Mouse (Mus musculus) kidney, adult 2 months (tissue): ENCODE measurements around the gene Uaca. TPM values are rescaled to one million over a fixed set of nuclear protein-coding genes. Genes with fewer than 3 reads are reported as not detected.

Experiments used
- DNase-seq: peaks from one replicate; pipeline ENCODE4 v3.0.0; 2021
- H3K27ac ChIP-seq: fragments of 200-500 bp; 2 replicates; pipeline ENCODE4 v1.5.1; 2012; ENCODE audit warnings: low read depth, low read length, control low read depth, inconsistent platforms; ENCODE audit not compliant: insufficient read depth
- H3K27me3 ChIP-seq: fragments of 200-500 bp; replicated peaks from 2 replicates; pipeline ENCODE4 v1.6.1; 2012; ENCODE audit warnings: mild to moderate bottlenecking, moderate library complexity, low read length, inconsistent platforms; ENCODE audit not compliant: control insufficient read depth, insufficient read depth
- H3K36me3 ChIP-seq: fragments of 200-500 bp; 2 replicates; pipeline ENCODE4 v1.6.1; 2012; ENCODE audit warnings: mild to moderate bottlenecking, moderate library complexity, low read length, inconsistent platforms; ENCODE audit not compliant: control insufficient read depth, insufficient read depth
- H3K4me1 ChIP-seq: fragments of 200-500 bp; 2 replicates; pipeline ENCODE4 v1.6.1; 2011; ENCODE audit warnings: low read length; ENCODE audit not compliant: control insufficient read depth, insufficient read depth
- H3K4me3 ChIP-seq: fragments of 200-500 bp; 2 replicates; pipeline ENCODE4 v1.5.1; 2011; ENCODE audit warnings: mild to moderate bottlenecking, low read depth, low read length, control low read depth; ENCODE audit not compliant: insufficient read depth
- CTCF ChIP-seq: fragments of 200-500 bp; conservative IDR thresholded peaks from 2 replicates; pipeline ENCODE4 v1.5.1; 2011; ENCODE audit warnings: low read depth, mild to moderate bottlenecking, control low read depth, low read length, moderate library complexity, mixed read lengths; ENCODE audit not compliant: insufficient read depth, insufficient read length
- POLR2A ChIP-seq: fragments of 200-500 bp; IDR thresholded peaks from one replicate; pipeline ENCODE4 v1.6.1; 2011; ENCODE audit warnings: low read depth, low read length, control low read depth
- WGBS: fragments of 180-500 bp; shearing (Covaris S2); methylation state at CpG from one replicate; pipeline ENCODE4 v1.1.7; 2018; 5-methylcytosine and 5-hydroxymethylcytosine counted together
- polyA plus RNA-seq: library from polyadenylated mRNA; depleted of rRNA; stranded (reverse); fragments of >200 nt; gene quantifications from 2 replicates; pipeline ENCODE4 v1.2.3, GENCODE M21; 2012

The Uaca gene
- polyA plus RNA-seq, 1 experiment = 16.4 TPM

GRCm38 (mm10) chr9:60849986-60850385 is 55.6 kb downstream of the Uaca start:
- WGBS = 68% methylated on average over 12 of the region's 12 CpGs
- H3K27ac ChIP-seq = peak overlapping the region; percentile 73

GRCm38 (mm10) chr9:60854196-60854595 is 59.9 kb downstream of the Uaca start:
- no peak for TF ChIP-seq CTCF
- TF ChIP-seq POLR2A = no peak
- peaks cover 2% of the 10 kb centered on the region; the same call in 1 of the 2 replicates for H3K36me3 ChIP-seq
- WGBS = 88% methylated on average over 11 of the region's 11 CpGs
- H3K4me1 ChIP-seq = peaks cover 8% of the 10 kb centered on the region; the same call in 1 of the 2 replicates
- no peaks in the 10 kb centered on the region for H3K27me3 ChIP-seq
- H3K27ac ChIP-seq = no peak overlapping the region
- no peak for DNase-seq
- no peak overlapping the region for H3K4me3 ChIP-seq

More at GRCm38 (mm10) chr9:60849986-60850385, 55.6 kb downstream of the Uaca start:
- Histone ChIP-seq H3K27me3 (no peaks in the 10 kb centered on the region), H3K36me3 (no peaks in the 10 kb centered on the region; the same call in 1 of the 2 replicates), H3K4me3 (no peak overlapping the region), H3K4me1 (no peaks in the 10 kb centered on the region)
- DNase-seq = peak; percentile 51
- no peak for TF ChIP-seq POLR2A
- no peak for TF ChIP-seq CTCF

- Histone ChIP-seq H3K36me3 (peaks cover 5% of the 10 kb centered on the region; the same call in 1 of the 2 replicates), H3K4me3 (no peak overlapping the region), H3K27ac (no peak overlapping the region), H3K4me1 (peaks cover 8% of the 10 kb centered on the region; the same call in 1 of the 2 replicates), H3K27me3 (no peaks in the 10 kb centered on the region)
- peak; percentile 78 for DNase-seq
- WGBS = 16% methylated on average over 5 of the region's 5 CpGs
- TF ChIP-seq CTCF = peak; percentile 76
- no peak for TF ChIP-seq POLR2A
Measured at GRCm38 (mm10) chr9:60857833-60858232, 63.5 kb downstream of the Uaca start.

GRCm38 (mm10) chr9:60858306-60858960 is 64.1 kb downstream of the Uaca start:
- peak; percentile 59 for DNase-seq
- no peak overlapping the region for H3K4me3 ChIP-seq
- H3K27ac ChIP-seq = no peak overlapping the region
- WGBS = 38% methylated on average over 11 of the region's 11 CpGs
- H3K4me1 ChIP-seq = peaks cover 8% of the 10 kb centered on the region; the same call in 1 of the 2 replicates
- H3K36me3 ChIP-seq = peaks cover 5% of the 10 kb centered on the region; the same call in 1 of the 2 replicates
- TF ChIP-seq POLR2A = no peak
- TF ChIP-seq CTCF = 0 out of 2 replicates have a peak, but pooled peaks have one; percentile 20
- no peaks in the 10 kb centered on the region for H3K27me3 ChIP-seq

GRCm38 (mm10) chr9:60859031-60859430 is 64.7 kb downstream of the Uaca start:
- H3K27ac ChIP-seq = no peak overlapping the region
- no peak for DNase-seq
- WGBS = 72% methylated on average over 9 of the region's 9 CpGs
- H3K4me1 ChIP-seq = peaks cover 8% of the 10 kb centered on the region; the same call in 1 of the 2 replicates
- peaks cover 5% of the 10 kb centered on the region; the same call in 1 of the 2 replicates for H3K36me3 ChIP-seq
- TF ChIP-seq POLR2A = no peak
- H3K4me3 ChIP-seq = no peak overlapping the region
- no peaks in the 10 kb centered on the region for H3K27me3 ChIP-seq

GRCm38 (mm10) chr9:60861030-60861429 is 66.7 kb downstream of the Uaca start:
- Histone ChIP-seq H3K27me3 (no peaks in the 10 kb centered on the region), H3K4me1 (peaks cover 8% of the 10 kb centered on the region; the same call in 1 of the 2 replicates), H3K4me3 (no peak overlapping the region), H3K36me3 (peaks cover 5% of the 10 kb centered on the region; the same call in 1 of the 2 replicates), H3K27ac (no peak overlapping the region)
- DNase-seq = no peak
- 95% methylated on average over 5 of the region's 5 CpGs for WGBS
- TF ChIP-seq CTCF (no peak), POLR2A (no peak)

- H3K4me1 ChIP-seq = no peaks in the 10 kb centered on the region; the same call in 1 of the 2 replicates
- no peaks in the 10 kb centered on the region for H3K27me3 ChIP-seq
- peaks cover 4% of the 10 kb centered on the region for H3K36me3 ChIP-seq
- WGBS = 81% methylated on average over 9 of the region's 9 CpGs
- no peak for TF ChIP-seq CTCF
- no peak for TF ChIP-seq POLR2A
- no peak overlapping the region for H3K4me3 ChIP-seq
- no peak overlapping the region; the same call in 1 of the 2 replicates for H3K27ac ChIP-seq
- peak; percentile 45 for DNase-seq
Measured at GRCm38 (mm10) chr9:60864664-60865063, 70.3 kb downstream of the Uaca start.
